Mouse (Mus musculus) liver, embryonic 12.5 days (tissue): ENCODE measurements around the gene Tspan8. TPM values are rescaled to one million over a fixed set of nuclear protein-coding genes. Genes with fewer than 3 reads are reported as not detected.

Experiments
- ATAC-seq: fragments of 200-750 bp; cut with Nextera tagmentation; 2 replicates; pipeline ENCODE4 v1.8.0; 2017; ENCODE audit warnings: moderate number of reproducible peaks, mild to moderate bottlenecking, moderate library complexity
- H3K27ac ChIP-seq: fragments of 300-500 bp; sonication (generic); 2 replicates; pipeline ENCODE4 v1.5.1; 2016; ENCODE audit warnings: mild to moderate bottlenecking
- H3K27me3 ChIP-seq: fragments of 300-500 bp; sonication (generic); replicated peaks from 2 replicates; pipeline ENCODE4 v1.6.1; 2016; ENCODE audit warnings: mild to moderate bottlenecking, moderate library complexity
- H3K36me3 ChIP-seq: fragments of 300-500 bp; sonication (generic); 2 replicates; pipeline ENCODE4 v1.6.1; 2016; ENCODE audit warnings: mild to moderate bottlenecking, moderate library complexity
- H3K4me1 ChIP-seq: fragments of 300-500 bp; sonication (generic); 2 replicates; pipeline ENCODE4 v1.6.1; 2016
- H3K4me2 ChIP-seq: fragments of 300-500 bp; sonication (generic); 2 replicates; pipeline ENCODE4 v1.6.1; 2016; ENCODE audit warnings: mild to moderate bottlenecking, moderate library complexity
- H3K4me3 ChIP-seq: fragments of 300-500 bp; sonication (generic); 2 replicates; pipeline ENCODE4 v1.5.1; 2016; ENCODE audit warnings: mild to moderate bottlenecking, moderate library complexity
- H3K9ac ChIP-seq: fragments of 300-500 bp; sonication (generic); 2 replicates; pipeline ENCODE4 v1.6.1; 2016; ENCODE audit warnings: mild to moderate bottlenecking, moderate library complexity
- H3K9me3 ChIP-seq: fragments of 300-500 bp; sonication (generic); replicated peaks from 2 replicates; pipeline ENCODE4 v1.6.1; 2016; ENCODE audit warnings: mild to moderate bottlenecking, moderate library complexity
- WGBS: fragments of 180-500 bp; shearing (Covaris S2); methylation state at CpG from one replicate; pipeline ENCODE4 v1.1.7; 2016; ENCODE audit not compliant: insufficient replicate concordance; 5-methylcytosine and 5-hydroxymethylcytosine counted together
- polyA plus RNA-seq: library from polyadenylated mRNA; unstranded; fragments of >200 nt; fragmentation: Nextera tagmentation; extraction: Ambion mirVana; gene quantifications from 2 replicates; pipeline ENCODE4 v1.2.1, GENCODE M21; 2016

Tspan8 gene
- polyA plus RNA-seq, 1 experiment from 2014 or later: 53.8 TPM

DNA sequence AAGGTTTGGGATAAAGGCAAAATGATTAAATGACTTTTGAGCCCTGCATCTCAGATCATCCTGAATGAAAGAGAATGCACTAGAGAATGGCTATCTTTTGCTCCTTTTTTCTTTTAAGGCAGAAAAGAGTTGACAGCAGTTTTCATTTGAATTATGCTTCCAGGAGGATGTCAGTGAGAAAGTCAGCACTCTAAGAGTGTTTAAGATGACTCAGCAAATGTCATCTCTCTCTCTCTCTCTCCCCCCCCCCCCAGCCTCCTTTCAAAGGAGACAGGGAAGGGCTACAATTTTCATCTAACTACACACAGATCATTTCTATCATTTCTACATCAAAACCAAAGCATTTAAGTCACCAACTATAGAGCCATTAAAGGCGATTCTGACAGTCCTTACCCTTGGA lies 31.9 kb downstream of the Tspan8 start:
- H3K4me1 ChIP-seq: 0 out of 2 replicates have a peak, but pooled peaks cover 4% of the 10 kb centered on the region
- no peak overlapping the region for H3K4me2 ChIP-seq
- H3K27me3 ChIP-seq: no peaks in the 10 kb centered on the region
- peaks cover 73% of the 10 kb centered on the region for H3K36me3 ChIP-seq
- no peak overlapping the region for H3K9ac ChIP-seq
- 89% methylated on average over 1 of the region's 1 CpGs for WGBS
- no peaks in the 10 kb centered on the region for H3K9me3 ChIP-seq
- no peak overlapping the region for H3K27ac ChIP-seq
- ATAC-seq: no peak
- no peak overlapping the region for H3K4me3 ChIP-seq

DNA sequence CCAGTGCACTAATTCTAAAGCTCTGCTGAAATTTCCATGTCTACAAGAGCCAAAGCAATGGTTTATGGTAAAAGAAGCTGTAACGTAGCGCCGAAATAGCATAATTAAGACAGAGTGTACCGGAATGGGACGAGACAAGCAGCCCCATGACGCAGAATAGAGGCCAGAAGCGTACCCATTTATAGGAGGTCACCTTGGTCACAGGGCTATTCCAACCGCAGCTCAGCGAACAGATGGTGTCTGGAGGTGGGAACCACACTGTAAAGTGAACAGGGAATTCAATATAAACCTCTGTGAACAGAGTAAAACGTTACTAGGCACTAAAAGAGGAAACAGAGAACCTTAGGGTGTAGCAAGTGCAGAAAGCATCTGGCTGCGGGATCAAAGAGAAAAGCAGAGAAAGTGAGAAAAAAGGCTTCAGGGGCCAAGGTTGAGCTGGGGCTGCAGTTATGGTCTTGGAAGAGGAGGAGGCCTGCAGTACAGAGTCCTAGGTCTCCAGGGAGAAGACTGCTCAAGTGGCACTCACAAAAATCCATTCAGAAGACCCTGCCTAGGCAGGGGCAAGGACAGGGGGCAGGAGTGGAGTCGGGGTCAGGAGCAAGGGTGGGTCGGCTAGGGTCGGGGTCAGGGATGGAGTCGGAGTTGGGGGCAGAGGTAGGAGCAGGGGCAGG lies 43.7 kb downstream of the Tspan8 start:
- H3K9ac ChIP-seq: no peak overlapping the region
- 72% methylated on average over 15 of the region's 15 CpGs for WGBS
- ATAC-seq: no peak

DNA sequence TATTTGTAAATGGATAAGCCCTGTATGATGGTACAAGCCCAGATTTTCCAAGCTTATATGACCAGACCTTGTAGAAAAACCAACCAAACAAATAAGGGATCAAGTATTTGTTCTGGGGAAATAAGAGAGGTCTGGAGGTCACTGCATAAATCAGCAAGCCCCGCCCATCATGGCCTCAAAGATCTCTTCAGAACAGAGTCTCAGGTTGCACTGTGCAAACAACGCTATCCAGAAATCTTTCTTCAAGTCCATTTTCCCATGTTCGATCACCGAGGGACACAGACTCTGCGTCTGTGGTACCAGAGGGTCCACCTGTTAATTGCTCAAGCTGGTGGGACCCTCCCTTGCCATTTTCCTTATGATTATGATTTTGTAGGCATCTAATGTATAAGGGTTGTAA lies 45.3 kb downstream of the Tspan8 start:
- WGBS: 68% methylated on average over 5 of the region's 5 CpGs
- Histone ChIP-seq H3K4me3 (no peak overlapping the region), H3K27me3 (no peaks in the 10 kb centered on the region), H3K4me1 (no peaks in the 10 kb centered on the region), H3K27ac (no peak overlapping the region), H3K9me3 (no peaks in the 10 kb centered on the region), H3K9ac (no peak overlapping the region), H3K4me2 (no peak overlapping the region), H3K36me3 (no peaks in the 10 kb centered on the region)
- ATAC-seq: no peak

More for the DNA sequence above, 43.7 kb downstream of the Tspan8 start:
- H3K27me3 ChIP-seq: no peaks in the 10 kb centered on the region
- no peak overlapping the region for H3K27ac ChIP-seq
- H3K36me3 ChIP-seq: no peaks in the 10 kb centered on the region
- no peak overlapping the region for H3K4me3 ChIP-seq
- H3K4me1 ChIP-seq: no peaks in the 10 kb centered on the region
- H3K9me3 ChIP-seq: no peaks in the 10 kb centered on the region
- no peak overlapping the region for H3K4me2 ChIP-seq

DNA sequence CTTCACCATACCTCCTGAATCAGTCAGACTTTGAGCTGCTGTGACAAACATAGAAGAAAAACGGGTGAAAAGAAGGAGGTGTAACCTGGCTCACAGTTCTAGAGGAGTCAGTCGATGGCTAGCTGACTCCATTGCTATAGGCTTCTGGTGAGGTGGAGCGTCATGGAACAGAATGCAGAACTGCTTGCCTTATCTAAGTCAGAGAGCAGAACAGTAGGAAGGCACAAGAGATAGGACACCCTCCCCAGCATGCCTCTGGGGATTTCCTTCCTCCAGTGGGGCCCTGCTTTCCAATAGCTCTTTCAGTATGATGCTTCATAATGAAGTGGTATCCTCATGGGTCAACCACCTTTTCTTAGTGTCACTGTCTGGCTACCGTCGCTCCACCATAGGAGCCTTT lies 66.1 kb downstream of the Tspan8 start:
- Histone ChIP-seq H3K27ac (no peak overlapping the region), H3K27me3 (no peaks in the 10 kb centered on the region), H3K4me2 (no peak overlapping the region), H3K4me3 (no peak overlapping the region), H3K9me3 (no peaks in the 10 kb centered on the region), H3K4me1 (no peaks in the 10 kb centered on the region), H3K36me3 (no peaks in the 10 kb centered on the region), H3K9ac (no peak overlapping the region)
- ATAC-seq: no peak
- 64% methylated on average over 5 of the region's 5 CpGs for WGBS

DNA sequence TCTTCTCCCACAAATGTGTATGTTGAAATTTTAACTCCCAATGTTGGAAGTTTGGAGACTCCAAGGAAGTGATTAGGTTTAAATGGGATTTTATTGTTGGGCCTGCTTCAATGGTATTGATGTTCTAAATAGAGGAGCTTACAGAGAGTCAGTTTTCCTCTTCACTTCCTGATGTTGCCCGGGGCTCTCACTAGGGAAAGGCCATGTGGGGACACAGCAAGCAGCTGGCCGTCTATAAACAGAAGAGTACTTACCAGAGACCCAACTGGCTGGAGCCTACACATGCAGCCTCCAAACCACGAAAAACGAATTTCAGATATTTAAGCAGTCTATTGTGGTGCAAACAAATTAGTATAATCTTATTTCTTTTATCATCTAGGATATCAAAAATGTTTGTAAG lies 75.3 kb downstream of the Tspan8 start:
- Histone ChIP-seq H3K9me3 (no peaks in the 10 kb centered on the region), H3K36me3 (no peaks in the 10 kb centered on the region), H3K4me2 (no peak overlapping the region), H3K27me3 (no peaks in the 10 kb centered on the region), H3K9ac (no peak overlapping the region), H3K4me1 (no peaks in the 10 kb centered on the region), H3K4me3 (no peak overlapping the region), H3K27ac (no peak overlapping the region)
- 43% methylated on average over 4 of the region's 4 CpGs for WGBS
- no peak for ATAC-seq

DNA sequence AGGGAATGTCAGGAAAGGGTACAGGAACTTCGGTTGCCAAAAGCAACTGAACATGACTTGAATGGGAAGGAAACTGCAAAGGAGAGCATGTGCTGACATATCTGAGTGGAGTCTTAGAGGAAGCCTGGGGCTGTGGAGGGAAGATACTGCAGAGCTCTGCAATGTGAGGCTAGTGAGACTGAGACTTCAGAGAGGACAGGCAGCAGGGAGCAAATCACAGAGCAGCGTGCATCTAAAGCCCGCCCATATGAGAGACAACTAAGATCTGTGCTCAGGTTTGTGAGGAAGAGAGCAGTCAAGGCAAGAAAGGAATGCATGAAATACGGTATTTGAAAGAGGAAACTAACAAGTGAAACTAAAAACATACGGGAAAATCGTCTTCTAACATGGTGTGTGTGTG lies 76.3 kb downstream of the Tspan8 start:
- H3K36me3 ChIP-seq: no peaks in the 10 kb centered on the region
- 44% methylated on average over 6 of the region's 6 CpGs for WGBS
- no peaks in the 10 kb centered on the region for H3K9me3 ChIP-seq
- no peak for ATAC-seq
- no peaks in the 10 kb centered on the region for H3K27me3 ChIP-seq
- no peak overlapping the region for H3K4me3 ChIP-seq
- H3K27ac ChIP-seq: no peak overlapping the region
- no peak overlapping the region for H3K4me2 ChIP-seq
- H3K9ac ChIP-seq: no peak overlapping the region
- no peaks in the 10 kb centered on the region for H3K4me1 ChIP-seq

DNA sequence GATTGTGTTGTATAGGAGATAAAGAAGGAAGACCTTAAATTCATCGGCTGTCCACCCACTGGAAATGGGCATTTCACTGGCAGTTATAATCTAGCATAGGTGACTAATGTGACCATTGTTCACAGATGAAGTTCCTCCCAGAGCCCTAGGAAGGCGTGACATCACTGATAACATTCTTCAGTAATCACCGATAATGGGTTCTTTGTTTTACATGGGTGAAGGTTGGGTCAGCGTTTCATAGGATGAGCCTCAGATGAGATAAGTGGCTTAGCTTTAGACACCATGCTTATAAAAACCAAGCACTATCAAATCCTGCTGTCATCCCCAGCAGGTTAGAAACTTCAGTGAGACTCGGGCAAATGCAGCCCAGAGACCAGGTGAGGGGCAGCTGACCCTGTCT lies 77.4 kb downstream of the Tspan8 start:
- Histone ChIP-seq H3K4me2 (no peak overlapping the region), H3K4me1 (no peaks in the 10 kb centered on the region), H3K27me3 (no peaks in the 10 kb centered on the region), H3K9ac (no peak overlapping the region), H3K9me3 (no peaks in the 10 kb centered on the region), H3K4me3 (no peak overlapping the region), H3K36me3 (no peaks in the 10 kb centered on the region), H3K27ac (no peak overlapping the region)
- ATAC-seq: no peak
- WGBS: 59% methylated on average over 5 of the region's 5 CpGs

DNA sequence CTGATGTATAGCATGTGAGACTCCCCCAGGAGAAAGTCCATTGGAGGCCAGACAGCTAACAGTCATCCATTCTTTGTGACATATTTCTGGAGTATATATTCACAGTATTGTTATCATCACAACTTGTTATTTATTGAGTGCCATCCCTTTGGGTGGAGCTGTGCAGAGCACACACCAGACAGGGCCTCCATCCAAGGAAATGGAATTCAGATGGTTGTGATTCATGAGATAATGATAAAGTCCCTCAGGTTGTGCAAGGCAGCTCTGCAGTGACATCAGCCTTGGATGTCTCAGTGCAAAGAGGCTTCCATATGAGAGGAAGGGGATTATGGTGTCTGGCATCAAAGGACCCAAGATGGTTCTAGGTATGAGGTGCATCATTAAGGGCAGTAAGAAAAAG lies 80.1 kb downstream of the Tspan8 start:
- no peak overlapping the region for H3K4me3 ChIP-seq
- H3K27ac ChIP-seq: no peak overlapping the region
- no peak overlapping the region for H3K9ac ChIP-seq
- no peak for ATAC-seq
- no peaks in the 10 kb centered on the region for H3K36me3 ChIP-seq
- no peak overlapping the region for H3K4me2 ChIP-seq
- no peaks in the 10 kb centered on the region for H3K4me1 ChIP-seq
- H3K9me3 ChIP-seq: no peaks in the 10 kb centered on the region
- no peaks in the 10 kb centered on the region for H3K27me3 ChIP-seq

DNA sequence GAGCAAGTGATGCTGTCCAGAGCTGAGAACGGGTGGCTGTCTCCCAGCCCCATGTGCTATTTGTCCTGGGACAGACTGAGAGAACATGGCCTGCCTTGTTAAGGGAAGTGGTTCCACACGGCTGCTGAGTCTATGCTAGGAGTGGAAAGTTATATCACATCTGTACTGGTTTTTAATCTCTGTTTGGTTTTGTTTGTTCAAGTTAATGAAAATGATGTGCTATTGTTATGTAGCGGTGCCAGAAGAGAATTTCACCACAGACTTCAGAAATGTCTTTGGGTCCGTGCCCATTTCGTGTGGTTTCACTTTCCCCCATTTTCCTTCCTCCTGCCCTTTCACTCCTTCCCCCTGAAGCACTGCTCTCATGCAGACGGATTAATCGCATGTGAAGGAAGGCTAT lies 80.6 kb downstream of the Tspan8 start:
- H3K27me3 ChIP-seq: no peaks in the 10 kb centered on the region
- no peak overlapping the region for H3K4me2 ChIP-seq
- no peak for ATAC-seq
- no peaks in the 10 kb centered on the region for H3K36me3 ChIP-seq
- no peak overlapping the region for H3K27ac ChIP-seq
- no peak overlapping the region for H3K4me3 ChIP-seq
- WGBS: 51% methylated on average over 7 of the region's 7 CpGs
- no peak overlapping the region for H3K9ac ChIP-seq
- H3K9me3 ChIP-seq: no peaks in the 10 kb centered on the region
- no peaks in the 10 kb centered on the region for H3K4me1 ChIP-seq

Other genes starting within 250 kb of the Tspan8 start
- not detected in 2 replicates for gene A930009A15Rik, start 246.8 kb upstream of the Tspan8 start, polyA plus RNA-seq
- 2.7 and 3.9 TPM in 2 replicates for gene Lgr5, start 229.1 kb upstream of the Tspan8 start, polyA plus RNA-seq
- gene Ptprr, start 201.4 kb downstream of the Tspan8 start, polyA plus RNA-seq: 0.04 TPM in 1 of 2 replicates, not detected in the other